Mouse (Mus musculus) small intestine, adult 2 months (tissue): ENCODE data around the gene Traf1.

Experiments used
- CTCF ChIP-seq: fragments of 200-500 bp; IDR thresholded peaks from 2 replicates; pipeline ENCODE4 v1.5.1; 2012; ENCODE audit warnings: low read depth, mild to moderate bottlenecking, control low read depth, inconsistent platforms, low read length, moderate library complexity, mixed read lengths; ENCODE audit not compliant: insufficient replicate concordance, insufficient read length; ENCODE audit errors: extremely low read depth
- POLR2A ChIP-seq: fragments of 200-500 bp; IDR thresholded peaks from 2 replicates; pipeline ENCODE4 v1.6.1; 2012; ENCODE audit warnings: low read depth, mild to moderate bottlenecking, control low read depth, inconsistent platforms, low read length, moderate library complexity

- TF ChIP-seq CTCF (no peak), POLR2A (no peak)
Measured at GRCm38 (mm10) chr2:34962211-34962610, 639 bp upstream of the Traf1 start.
